Mouse (Mus musculus) adrenal gland, postnatal 25 days (tissue): ENCODE data around the gene Usp46. TPM values are rescaled to one million over a fixed set of nuclear protein-coding genes. Genes with fewer than 3 reads are reported as not detected.
"Not testable (repeated sequence)": the region's sequence is repeated elsewhere in the genome, so short reads cannot be mapped to it uniquely, and the experiment has no call there.

Experiments
- DNase-seq: peaks from one replicate; pipeline ENCODE4 v3.0.0; 2021; ENCODE audit warnings: mixed read lengths
- total RNA-seq: library from RNA; stranded (reverse); gene quantifications from 2 replicates; pipeline ENCODE4 v1.2.3, GENCODE M21; 2021

Gene Usp46
- total RNA-seq, 1 experiment from 2014 or later: 38.1 TPM

DNA sequence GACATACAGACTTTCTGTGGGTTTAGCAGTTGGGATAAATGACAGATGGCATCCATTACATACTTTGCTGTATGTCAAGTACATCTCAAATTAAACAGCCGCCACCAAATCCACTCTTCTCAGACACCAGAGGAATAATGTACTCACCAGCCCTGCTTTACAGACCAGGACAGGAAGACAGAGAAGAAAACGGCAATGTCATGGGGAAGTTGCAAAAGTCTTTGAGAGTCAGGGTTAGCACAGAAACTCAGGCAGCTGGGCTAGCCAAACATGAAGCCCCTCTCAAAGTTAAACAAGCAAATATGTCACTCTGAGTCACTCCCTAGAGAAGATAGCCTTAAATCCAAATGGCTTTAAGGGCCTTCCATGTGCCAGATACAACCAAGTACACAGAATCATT is 40.0 kb downstream of the Usp46 start:
- no peak for DNase-seq

DNA sequence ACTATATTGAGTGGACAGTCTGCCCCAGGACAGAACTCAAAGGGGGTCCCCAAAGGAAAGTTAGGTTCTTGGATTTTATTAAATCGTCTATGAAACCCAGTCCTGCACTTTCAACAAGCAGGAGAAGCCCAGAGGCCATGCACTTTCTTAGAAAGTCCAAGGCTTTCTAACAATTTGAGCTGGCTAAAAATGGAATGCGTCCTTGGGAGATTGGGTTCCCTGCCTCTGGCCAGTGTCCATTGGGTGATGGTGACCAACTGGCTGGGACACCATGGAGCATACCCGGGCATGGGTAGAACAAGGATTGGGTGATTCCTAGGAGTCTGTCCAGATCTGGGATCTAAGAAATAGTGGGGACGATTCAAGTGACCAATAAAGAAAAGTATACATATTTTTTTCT is 47.7 kb downstream of the Usp46 start:
- DNase-seq: no peak

DNA sequence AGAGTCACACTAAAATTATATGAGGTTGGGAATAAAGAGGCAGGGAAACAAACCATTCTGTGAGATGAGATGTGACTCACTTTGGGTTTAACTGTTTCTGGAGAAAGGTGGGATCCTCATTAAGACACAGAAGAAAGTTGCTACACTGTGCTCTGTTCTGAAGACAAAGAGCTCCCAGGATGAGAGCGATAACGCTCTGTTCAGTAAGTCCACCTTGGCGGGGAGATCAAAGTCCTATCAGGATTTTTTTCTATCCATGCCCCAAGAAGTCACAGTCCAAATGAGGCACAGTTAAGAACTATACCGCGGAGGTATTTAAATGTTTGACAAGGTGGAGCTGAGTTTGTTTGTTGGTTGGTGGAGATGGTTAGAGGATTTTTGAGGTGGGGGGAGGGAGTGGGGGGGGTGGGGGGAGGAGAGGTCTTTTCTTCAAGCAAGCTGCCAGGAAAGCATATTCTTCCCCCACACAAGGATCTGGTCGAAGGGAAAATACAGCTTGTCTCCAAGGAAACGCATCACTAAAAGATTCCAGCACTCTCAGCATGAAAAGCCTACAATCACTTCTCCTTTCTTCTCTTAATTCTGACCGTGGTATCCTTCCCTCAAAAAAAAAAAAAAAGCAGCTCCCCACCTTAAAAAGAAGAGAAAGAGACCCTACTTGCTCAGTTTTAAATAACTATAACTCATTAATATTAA is 49.2 kb downstream of the Usp46 start:
- DNase-seq: no peak

DNA sequence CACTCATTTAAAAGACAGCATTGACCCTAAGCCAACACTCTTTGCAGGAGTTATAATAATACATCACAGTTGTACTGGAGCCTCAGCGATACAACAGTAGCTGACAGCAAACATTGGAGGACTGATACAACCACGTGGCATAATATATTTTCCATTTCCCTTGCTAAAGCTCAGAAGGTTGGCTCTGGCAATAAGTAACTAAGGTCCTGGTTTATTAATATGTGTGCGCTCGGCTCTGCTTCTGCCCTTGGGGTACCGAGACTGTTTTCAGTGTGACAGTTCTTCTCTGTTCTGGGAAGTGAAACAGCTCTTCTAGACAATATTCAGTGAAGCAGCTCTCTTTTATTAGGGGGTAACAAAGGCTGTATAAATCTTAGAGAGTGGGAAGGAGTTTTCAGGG is 50.7 kb downstream of the Usp46 start:
- DNase-seq: no peak

DNA sequence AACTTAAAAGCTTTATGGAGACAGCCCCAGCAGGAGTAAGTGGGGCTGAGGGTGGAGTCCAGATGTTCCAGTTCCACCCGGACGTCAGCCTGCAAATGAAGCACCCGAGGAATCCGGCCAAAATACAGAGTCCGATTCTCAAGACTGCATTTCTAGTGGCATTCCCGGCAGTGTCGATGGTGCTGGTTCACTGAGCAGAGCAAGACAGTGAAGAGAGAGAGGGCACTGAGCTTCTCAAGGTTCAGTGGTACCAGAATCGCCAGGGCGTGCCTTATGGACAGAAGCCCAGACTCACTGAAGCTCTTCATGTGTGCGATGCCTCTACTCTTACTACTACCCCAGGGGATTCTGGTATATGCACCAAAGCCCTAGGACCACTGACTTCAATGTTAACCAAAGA is 56.6 kb downstream of the Usp46 start:
- no peak for DNase-seq

- no peak for DNase-seq
Measured at GRCm38 (mm10) chr5:74007492-74008070, 60.6 kb downstream of the Usp46 start.

GRCm38 (mm10) chr5:74005936-74006335 is 62.3 kb downstream of the Usp46 start:
- no peak for DNase-seq

- DNase-seq: no peak
Measured at GRCm38 (mm10) chr5:74001743-74002142, 66.5 kb downstream of the Usp46 start.

GRCm38 (mm10) chr5:73998966-73999365 is 69.3 kb downstream of the Usp46 start:
- no peak for DNase-seq

DNA sequence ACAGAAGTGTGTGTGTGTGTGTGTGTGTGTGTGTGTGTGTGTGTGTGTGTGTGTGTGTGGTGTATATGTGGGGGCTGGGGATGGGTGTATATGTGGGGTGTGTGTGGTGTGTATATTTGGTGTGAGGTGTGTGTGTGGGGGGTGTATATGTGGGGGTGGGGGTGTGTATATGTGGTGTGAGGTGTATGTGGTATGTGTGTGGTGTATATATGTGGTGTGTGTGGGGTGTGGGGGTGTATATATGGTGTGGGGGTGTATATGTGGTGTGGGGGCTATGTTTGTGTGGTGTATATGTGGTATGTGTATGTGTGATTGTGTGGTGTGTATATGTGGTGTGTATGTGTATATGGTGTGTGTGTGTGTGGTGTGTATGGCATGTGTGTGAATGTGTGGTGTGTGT is 73.4 kb downstream of the Usp46 start:
- no peak for DNase-seq

DNA sequence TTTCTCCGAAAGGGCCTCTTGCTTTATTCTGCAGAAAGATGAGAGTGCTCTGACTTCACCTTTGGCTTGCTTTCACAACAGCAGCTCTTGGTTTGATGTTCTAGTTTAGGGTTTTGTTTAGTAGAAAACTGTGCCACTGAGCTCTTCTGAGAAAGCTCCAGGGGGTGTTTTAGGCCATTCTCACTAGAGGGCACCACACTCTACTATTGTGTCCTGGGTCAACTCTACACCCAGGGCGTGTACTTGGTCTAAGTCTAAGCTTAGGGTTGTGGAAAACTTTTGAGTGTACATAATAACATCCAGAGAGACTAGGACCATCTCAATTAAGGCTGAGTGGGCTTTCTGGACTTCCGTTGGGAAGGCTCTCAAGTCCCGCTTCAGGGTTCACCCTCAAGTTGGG is 74.7 kb downstream of the Usp46 start:
- no peak for DNase-seq

GRCm38 (mm10) chr5:73992321-73992720 is 75.9 kb downstream of the Usp46 start:
- no peak for DNase-seq

DNA sequence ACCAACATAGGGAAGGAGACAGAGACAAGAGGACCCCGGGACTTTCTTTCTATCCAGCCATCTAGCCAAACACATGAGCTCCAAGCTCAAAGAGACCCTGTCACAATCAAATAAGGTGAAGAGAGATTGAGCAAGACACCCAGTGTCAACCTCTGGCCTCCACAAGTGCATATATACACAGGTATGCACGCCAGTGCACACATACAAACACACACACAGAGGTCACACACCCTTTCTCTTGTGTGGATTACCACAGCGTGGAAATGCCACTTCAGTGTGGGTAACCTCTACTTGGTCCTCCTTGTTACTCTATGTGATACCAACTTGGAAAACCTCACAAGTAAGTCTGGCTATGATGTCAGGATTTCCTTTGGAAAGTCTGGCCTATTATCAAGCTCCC is 78.7 kb downstream of the Usp46 start:
- DNase-seq: no peak

GRCm38 (mm10) chr5:73987777-73988560 is 80.3 kb downstream of the Usp46 start:
- no peak for DNase-seq

DNA sequence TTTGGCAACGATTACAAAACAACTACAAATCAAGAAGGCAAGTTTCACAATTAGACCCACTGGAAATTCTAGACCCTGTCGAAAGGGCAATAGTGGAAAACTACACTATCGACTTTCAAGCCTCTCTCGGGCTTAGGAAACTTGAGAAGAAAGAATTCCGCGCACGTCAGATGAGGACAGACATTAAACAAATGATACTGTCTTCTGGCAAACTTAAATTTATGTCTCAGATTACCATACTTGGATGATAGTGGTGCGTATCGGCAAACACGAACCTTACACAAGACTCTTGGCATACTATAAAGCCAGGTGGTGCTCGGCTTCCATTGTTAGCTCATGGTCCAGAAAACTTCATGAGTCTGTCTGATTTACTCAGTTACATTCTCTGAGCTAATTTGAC is 90.8 kb downstream of the Usp46 start:
- no peak for DNase-seq

- DNase-seq: no peak
Measured at GRCm38 (mm10) chr5:73971701-73972100, 96.5 kb downstream of the Usp46 start.

DNA sequence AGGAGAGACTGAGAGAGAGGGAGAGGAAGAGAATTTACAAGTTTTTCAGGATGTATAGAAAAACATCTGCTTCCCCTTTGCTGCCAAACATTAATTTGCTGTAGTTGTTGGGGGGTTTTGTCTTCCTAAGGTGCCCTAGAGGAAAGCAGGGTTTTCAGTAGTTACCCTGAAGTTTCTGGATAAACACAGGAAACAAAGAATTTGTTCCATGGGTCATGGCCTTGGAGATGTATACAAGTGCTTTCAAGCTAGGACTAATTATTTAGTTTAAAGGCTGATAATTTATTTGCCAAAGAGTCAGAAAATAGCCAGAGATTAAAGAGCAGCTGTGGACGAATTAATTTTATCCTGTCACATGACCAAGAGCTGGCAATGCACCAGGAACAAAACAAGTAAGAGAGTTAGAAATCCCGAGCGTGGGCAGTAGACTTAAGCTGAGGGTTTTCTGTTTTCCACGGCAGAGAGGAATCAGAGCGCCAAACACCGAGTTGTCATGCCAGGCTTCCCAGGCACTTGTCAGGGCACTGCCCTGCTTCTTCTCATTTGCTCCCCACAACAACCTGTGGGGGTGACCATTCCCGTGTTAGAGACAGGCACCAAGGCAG is 98.1 kb downstream of the Usp46 start:
- DNase-seq: no peak

GRCm38 (mm10) chr5:73969338-73969737 is 98.9 kb downstream of the Usp46 start:
- no peak for DNase-seq

DNA sequence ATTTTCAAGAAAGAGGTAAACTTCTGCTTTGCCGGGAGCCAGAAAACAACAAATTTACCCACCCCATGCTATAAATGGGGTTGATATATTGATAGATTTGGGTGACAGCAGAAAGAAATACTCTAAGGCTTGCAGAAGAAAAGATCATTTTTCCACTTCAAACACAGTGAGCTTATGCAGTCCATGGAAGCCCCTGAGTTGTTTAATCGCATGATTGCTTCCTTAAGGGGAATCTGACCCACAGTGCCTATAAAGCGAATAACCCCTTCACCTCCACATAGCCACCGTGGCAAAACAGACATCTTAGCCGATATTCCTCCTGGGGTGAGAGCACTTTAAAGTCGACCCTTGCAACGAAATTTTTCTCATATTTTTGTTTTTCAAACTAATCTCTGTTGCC is 108.5 kb downstream of the Usp46 start:
- no peak for DNase-seq

DNA sequence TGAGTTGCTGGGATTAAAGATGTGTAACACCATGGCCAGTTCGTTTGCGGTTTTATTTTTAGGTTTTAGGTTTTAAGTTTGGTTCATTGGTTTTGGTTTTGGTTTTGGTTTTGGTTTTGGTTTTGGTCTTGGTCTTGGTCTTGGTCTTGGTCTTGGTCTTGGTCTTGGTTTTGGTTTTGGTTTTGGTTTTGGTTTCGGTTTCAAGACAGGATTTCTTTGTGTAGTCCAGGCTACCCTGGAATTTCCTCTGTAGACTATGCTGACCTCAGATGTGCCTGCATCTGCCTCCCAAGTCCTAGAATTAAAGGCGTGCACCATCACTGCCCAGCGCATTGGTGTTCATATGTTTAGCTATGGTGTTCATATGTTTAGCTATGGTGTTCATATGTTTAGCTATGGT is 109.6 kb downstream of the Usp46 start:
- DNase-seq: not testable (repeated sequence)

- no peak for DNase-seq
Measured at GRCm38 (mm10) chr5:73958096-73958495, 110.1 kb downstream of the Usp46 start.

- no peak for DNase-seq
Measured at GRCm38 (mm10) chr5:73955691-73956090, 112.5 kb downstream of the Usp46 start.

- no peak for DNase-seq
Measured at GRCm38 (mm10) chr5:73955005-73955404, 113.2 kb downstream of the Usp46 start.
